Mouse (Mus musculus) macrophage (primary cell): ENCODE measurements around the gene Tango2. TPM values are rescaled to one million over a fixed set of nuclear protein-coding genes. Genes with fewer than 3 reads are reported as not detected.
A peak's percentile ranks its signal among the peaks of the same experiment; 100 is the strongest.

Experiments used
- H3K27ac ChIP-seq: fragments of 350-480 bp; formaldehyde crosslinking; 2 replicates; pipeline ENCODE4 v1.9.0; 2021
- H3K36me3 ChIP-seq: fragments of 350-480 bp; formaldehyde crosslinking; 2 replicates; pipeline ENCODE4 v1.9.0; 2021; ENCODE audit errors: inconsistent target
- H3K4me3 ChIP-seq: fragments of 350-480 bp; formaldehyde crosslinking; 2 replicates; pipeline ENCODE4 v1.9.0; 2021; ENCODE audit errors: inconsistent target
- H3K79me2 ChIP-seq: fragments of 350-480 bp; formaldehyde crosslinking; 2 replicates; pipeline ENCODE4 v1.9.0; 2021; ENCODE audit errors: inconsistent target
- WGBS: methylation state at CpG from one replicate; pipeline ENCODE4 v1.1.7; 2026; ENCODE audit warnings: inconsistent platforms; ENCODE audit not compliant: missing documents; 5-methylcytosine and 5-hydroxymethylcytosine counted together
- polyA plus RNA-seq: library from polyadenylated mRNA; stranded (reverse); fragments of 250-400 nt; gene quantifications from 3 replicates; pipeline ENCODE4 v1.2.4, GENCODE M21; 2018; ENCODE audit warnings: inconsistent platforms

Tango2 gene
- polyA plus RNA-seq, 1 experiment from 2014 or later, result 16.5 TPM

GRCm38 (mm10) chr16:18289067-18289588, 58.8 kb downstream of the Tango2 start, which contains the start of gene Dgcr8:
Gene Dgcr8, minus strand, starts transcription at chr16:18289246.
- Histone ChIP-seq H3K79me2 (peaks cover 46% of the 10 kb centered on the region), H3K36me3 (peaks cover 8% of the 10 kb centered on the region; the same call in 1 of the 2 replicates), H3K27ac (peak within 1 kb of the TSS; percentile 57), H3K4me3 (peak within 1 kb of the TSS; percentile 74)
- 2% methylated on average over 52 of the region's 71 CpGs for WGBS

GRCm38 (mm10) chr16:18288581-18289061, 59.3 kb downstream of the Tango2 start:
- H3K4me3 ChIP-seq, result peak overlapping the region; percentile 74
- H3K27ac ChIP-seq, result peak overlapping the region; percentile 57
- H3K36me3 ChIP-seq, result peaks cover 13% of the 10 kb centered on the region
- WGBS, result 0% methylated on average over 25 of the region's 31 CpGs
- H3K79me2 ChIP-seq, result peaks cover 51% of the 10 kb centered on the region

GRCm38 (mm10) chr16:18288166-18288565, 59.7 kb downstream of the Tango2 start:
- Histone ChIP-seq H3K79me2 (peaks cover 51% of the 10 kb centered on the region), H3K4me3 (peak overlapping the region; percentile 74), H3K36me3 (peaks cover 17% of the 10 kb centered on the region), H3K27ac (peak overlapping the region; percentile 57)
- 2% methylated on average over 4 of the region's 4 CpGs for WGBS

GRCm38 (mm10) chr16:18275166-18275565, 72.7 kb downstream of the Tango2 start:
- Histone ChIP-seq H3K36me3 (peaks cover 53% of the 10 kb centered on the region), H3K4me3 (no peak overlapping the region)
- WGBS, result 100% methylated on average over 2 of the region's 2 CpGs

GRCm38 (mm10) chr16:18268182-18268581, 79.7 kb downstream of the Tango2 start:
- WGBS, result 85% methylated on average over 5 of the region's 5 CpGs
- H3K79me2 ChIP-seq, result no peaks in the 10 kb centered on the region
- H3K36me3 ChIP-seq, result peaks cover 38% of the 10 kb centered on the region
- no peak overlapping the region for H3K4me3 ChIP-seq
- H3K27ac ChIP-seq, result no peak overlapping the region

More at GRCm38 (mm10) chr16:18275166-18275565, 72.7 kb downstream of the Tango2 start:
- Histone ChIP-seq H3K27ac (no peak overlapping the region), H3K79me2 (no peaks in the 10 kb centered on the region)

GRCm38 (mm10) chr16:18265024-18265423, 82.9 kb downstream of the Tango2 start:
- peaks cover 37% of the 10 kb centered on the region for H3K36me3 ChIP-seq
- no peaks in the 10 kb centered on the region for H3K79me2 ChIP-seq
- no peak overlapping the region for H3K27ac ChIP-seq
- no peak overlapping the region for H3K4me3 ChIP-seq
- WGBS, result 93% methylated on average over 1 of the region's 2 CpGs

GRCm38 (mm10) chr16:18258221-18258620, 89.7 kb downstream of the Tango2 start, which contains the start of gene Gm49776:
Gene Gm49776, minus strand, starts transcription at chr16:18258321.
- H3K27ac ChIP-seq, result no peak within 1 kb of the TSS
- H3K36me3 ChIP-seq, result peaks cover 70% of the 10 kb centered on the region
- no peaks in the 10 kb centered on the region for H3K79me2 ChIP-seq
- 88% methylated on average over 2 of the region's 2 CpGs for WGBS
- no peak within 1 kb of the TSS for H3K4me3 ChIP-seq

GRCm38 (mm10) chr16:18253866-18254265, 94.0 kb downstream of the Tango2 start:
- Histone ChIP-seq H3K4me3 (no peak overlapping the region), H3K36me3 (peaks cover 65% of the 10 kb centered on the region), H3K27ac (no peak overlapping the region), H3K79me2 (peaks cover 32% of the 10 kb centered on the region)
- 77% methylated on average over 1 of the region's 1 CpGs for WGBS

GRCm38 (mm10) chr16:18252736-18253135, 95.2 kb downstream of the Tango2 start:
- Histone ChIP-seq H3K79me2 (peaks cover 36% of the 10 kb centered on the region), H3K4me3 (no peak overlapping the region), H3K36me3 (peaks cover 56% of the 10 kb centered on the region), H3K27ac (no peak overlapping the region)
- WGBS, result 81% methylated on average over 6 of the region's 6 CpGs

- WGBS, result 95% methylated on average over 9 of the region's 10 CpGs
- H3K27ac ChIP-seq, result no peak overlapping the region
- no peak overlapping the region for H3K4me3 ChIP-seq
- H3K79me2 ChIP-seq, result peaks cover 53% of the 10 kb centered on the region
- H3K36me3 ChIP-seq, result peaks cover 46% of the 10 kb centered on the region
Observed at GRCm38 (mm10) chr16:18250828-18251790, 96.8 kb downstream of the Tango2 start.

Other genes starting within 250 kb of the Tango2 start
- not detected in 3 replicates for gene Rtn4r, start 220.5 kb downstream of the Tango2 start, polyA plus RNA-seq
- gene Ccdc188, start 130.2 kb downstream of the Tango2 start, polyA plus RNA-seq, result not detected in 3 replicates
- gene Zdhhc8, start 113.0 kb downstream of the Tango2 start, polyA plus RNA-seq, result 6.7 to 9.5 TPM (median 8.9 TPM) in 3 replicates
- 38.8 to 85.1 TPM (median 48.0 TPM) in 3 replicates for gene Trmt2a, start 99.4 kb downstream of the Tango2 start, polyA plus RNA-seq
- gene Ranbp1, start 99.4 kb downstream of the Tango2 start, polyA plus RNA-seq, result 67.3 to 311 TPM (median 228 TPM) in 3 replicates
- not detected in 3 replicates for gene Gm49776, start 89.8 kb downstream of the Tango2 start, polyA plus RNA-seq
- 11.3 to 17.8 TPM (median 12.9 TPM) in 3 replicates for gene Dgcr8, start 58.9 kb downstream of the Tango2 start, polyA plus RNA-seq
- gene Arvcf, start 79 bp upstream of the Tango2 start, polyA plus RNA-seq, result 0.75 to 2.7 TPM (median 0.89 TPM) in 3 replicates
- gene Txnrd2, start 78.3 kb upstream of the Tango2 start, polyA plus RNA-seq, result 10.3 to 16.8 TPM (median 14.7 TPM) in 3 replicates
- 118 to 154 TPM (median 126 TPM) in 3 replicates for gene Comt, start 78.7 kb upstream of the Tango2 start, polyA plus RNA-seq
- gene Gnb1l, start 150.6 kb upstream of the Tango2 start, polyA plus RNA-seq, result 0.89 to 4.1 TPM (median 1.3 TPM) in 3 replicates
- 1.5 TPM in 1 of 3 replicates, not detected in the others for gene Rtl10, start 150.8 kb upstream of the Tango2 start, polyA plus RNA-seq
- not detected in 3 replicates for gene Tbx1, start 242.6 kb upstream of the Tango2 start, polyA plus RNA-seq